Mouse (Mus musculus) heart, postnatal 0 days (tissue): ENCODE data around the gene Plk5.

Experiments
- CTCF ChIP-seq: IDR thresholded peaks from 2 replicates; pipeline ENCODE4 v1.5.1; 2016; ENCODE audit warnings: antibody characterized with exemption, control low read depth, low read depth
- EP300 ChIP-seq: IDR thresholded peaks from 2 replicates; pipeline ENCODE4 v1.6.1; 2016; ENCODE audit warnings: antibody characterized with exemption, low read depth

GRCm38 (mm10) chr10:80390697-80391096 is 34.4 kb downstream of the Plk5 start:
- TF ChIP-seq CTCF (no peak), EP300 (no peak)
